Mouse (Mus musculus): ENCODE data around the gene Zdhhc5. TPM values are rescaled to one million over a fixed set of nuclear protein-coding genes. Genes with fewer than 3 reads are reported as not detected.
"Not testable (repeated sequence)": the region's sequence is repeated elsewhere in the genome, so short reads cannot be mapped to it uniquely, and the experiment has no call there.

Zdhhc5 gene
- polyA plus RNA-seq, 1 experiment: 14.6 TPM

GRCm38 (mm10) chr2:84732394-84732793 lies 17.4 kb upstream of the Zdhhc5 start:
- Histone ChIP-seq H3K27ac (ENCODE audit: control insufficient read depth, insufficient read depth, low read depth, low read length, poor library complexity) (no peak overlapping the region), H3K4me1 (ENCODE audit: control insufficient read depth, insufficient read depth, low read length) (no peaks in the 10 kb centered on the region), H3K4me3 (replicated peaks; ENCODE audit: control insufficient read depth, low read depth, low read length) (no peak overlapping the region)
- 78% methylated on average over 1 of the region's 1 CpGs for WGBS
- no peak for TF ChIP-seq POLR2A (IDR thresholded peaks at IDR 0.05; ENCODE audit: borderline replicate concordance, control insufficient read depth, low read depth, low read length)
- no peak for TF ChIP-seq CTCF (IDR thresholded peaks at IDR 0.05; ENCODE audit: control insufficient read depth, insufficient read depth, low read length)

GRCm38 (mm10) chr2:84731206-84731605 lies 16.2 kb upstream of the Zdhhc5 start:
- Histone ChIP-seq H3K4me3 (replicated peaks; ENCODE audit: control insufficient read depth, low read depth, low read length) (no peak overlapping the region), H3K4me1 (ENCODE audit: control insufficient read depth, insufficient read depth, low read length) (no peaks in the 10 kb centered on the region), H3K27ac (ENCODE audit: control insufficient read depth, insufficient read depth, low read depth, low read length, poor library complexity) (no peak overlapping the region)
- 83% methylated on average over 3 of the region's 3 CpGs for WGBS
- TF ChIP-seq CTCF (IDR thresholded peaks at IDR 0.05; ENCODE audit: control insufficient read depth, insufficient read depth, low read length) (no peak), POLR2A (IDR thresholded peaks at IDR 0.05; ENCODE audit: borderline replicate concordance, control insufficient read depth, low read depth, low read length) (no peak)

- not testable (repeated sequence) for H3K4me3 ChIP-seq (replicated peaks; ENCODE audit: control insufficient read depth, low read depth, low read length); H3K4me1 ChIP-seq (ENCODE audit: control insufficient read depth, insufficient read depth, low read length); H3K27ac ChIP-seq (ENCODE audit: control insufficient read depth, insufficient read depth, low read depth, low read length, poor library complexity)
- 80% methylated on average over 5 of the region's 5 CpGs for WGBS
Measured at GRCm38 (mm10) chr2:84728191-84728590, 13.2 kb upstream of the Zdhhc5 start.

GRCm38 (mm10) chr2:84727172-84727858 lies 12.3 kb upstream of the Zdhhc5 start, which contains the start of gene Clp1:
Gene Clp1, minus strand, starts transcription at chr2:84727350.
- TF ChIP-seq CTCF (IDR thresholded peaks at IDR 0.05; ENCODE audit: control insufficient read depth, insufficient read depth, low read length): 0 out of 2 replicates have a peak, but pooled peaks have one; percentile 16
- TF ChIP-seq POLR2A (IDR thresholded peaks at IDR 0.05; ENCODE audit: borderline replicate concordance, control insufficient read depth, low read depth, low read length): peak; percentile 90
- under 1% methylated on average over 39 of the region's 39 CpGs for WGBS
- Histone ChIP-seq H3K4me3 (replicated peaks; ENCODE audit: control insufficient read depth, low read depth, low read length) (peak within 1 kb of the TSS; percentile 90), H3K4me1 (ENCODE audit: control insufficient read depth, insufficient read depth, low read length) (no peaks in the 10 kb centered on the region), H3K27ac (ENCODE audit: control insufficient read depth, insufficient read depth, low read depth, low read length, poor library complexity) (peak within 1 kb of the TSS; percentile 94)

- WGBS: 2% methylated on average over 9 of the region's 9 CpGs
- Histone ChIP-seq H3K27ac (ENCODE audit: control insufficient read depth, insufficient read depth, low read depth, low read length, poor library complexity) (no peak overlapping the region), H3K4me1 (ENCODE audit: control insufficient read depth, insufficient read depth, low read length) (no peaks in the 10 kb centered on the region), H3K4me3 (replicated peaks; ENCODE audit: control insufficient read depth, low read depth, low read length) (peak overlapping the region; percentile 76)
- no peak for TF ChIP-seq CTCF (IDR thresholded peaks at IDR 0.05; ENCODE audit: control insufficient read depth, insufficient read depth, low read length)
- no peak for TF ChIP-seq POLR2A (IDR thresholded peaks at IDR 0.05; ENCODE audit: borderline replicate concordance, control insufficient read depth, low read depth, low read length)
Measured at GRCm38 (mm10) chr2:84726716-84727115, 11.7 kb upstream of the Zdhhc5 start.

GRCm38 (mm10) chr2:84725770-84726169 lies 10.8 kb upstream of the Zdhhc5 start:
- TF ChIP-seq POLR2A (IDR thresholded peaks at IDR 0.05; ENCODE audit: borderline replicate concordance, control insufficient read depth, low read depth, low read length) (no peak), CTCF (IDR thresholded peaks at IDR 0.05; ENCODE audit: control insufficient read depth, insufficient read depth, low read length) (no peak)
- H3K27ac ChIP-seq (ENCODE audit: control insufficient read depth, insufficient read depth, low read depth, low read length, poor library complexity): no peak overlapping the region
- H3K4me1 ChIP-seq (ENCODE audit: control insufficient read depth, insufficient read depth, low read length): no peaks in the 10 kb centered on the region
- no peak overlapping the region for H3K4me3 ChIP-seq (replicated peaks; ENCODE audit: control insufficient read depth, low read depth, low read length)
- 87% methylated on average over 10 of the region's 10 CpGs for WGBS

GRCm38 (mm10) chr2:84723856-84724255 lies 8.9 kb upstream of the Zdhhc5 start:
- WGBS: 90% methylated on average over 14 of the region's 14 CpGs
- no peak for TF ChIP-seq POLR2A (IDR thresholded peaks at IDR 0.05; ENCODE audit: borderline replicate concordance, control insufficient read depth, low read depth, low read length)
- TF ChIP-seq CTCF (IDR thresholded peaks at IDR 0.05; ENCODE audit: control insufficient read depth, insufficient read depth, low read length): no peak
- no peak overlapping the region for H3K27ac ChIP-seq (ENCODE audit: control insufficient read depth, insufficient read depth, low read depth, low read length, poor library complexity)
- H3K4me1 ChIP-seq (ENCODE audit: control insufficient read depth, insufficient read depth, low read length): no peaks in the 10 kb centered on the region
- no peak overlapping the region for H3K4me3 ChIP-seq (replicated peaks; ENCODE audit: control insufficient read depth, low read depth, low read length)

- H3K27ac ChIP-seq (ENCODE audit: control insufficient read depth, insufficient read depth, low read depth, low read length, poor library complexity): no peak overlapping the region
- H3K4me1 ChIP-seq (ENCODE audit: control insufficient read depth, insufficient read depth, low read length): no peaks in the 10 kb centered on the region; the same call in 1 of the 2 replicates
- TF ChIP-seq CTCF (IDR thresholded peaks at IDR 0.05; ENCODE audit: control insufficient read depth, insufficient read depth, low read length) (no peak), POLR2A (IDR thresholded peaks at IDR 0.05; ENCODE audit: borderline replicate concordance, control insufficient read depth, low read depth, low read length) (no peak)
- no peak overlapping the region for H3K4me3 ChIP-seq (replicated peaks; ENCODE audit: control insufficient read depth, low read depth, low read length)
- WGBS: 76% methylated on average over 3 of the region's 3 CpGs
Measured at GRCm38 (mm10) chr2:84721182-84721581, 6.2 kb upstream of the Zdhhc5 start.

- H3K27ac ChIP-seq (ENCODE audit: control insufficient read depth, insufficient read depth, low read depth, low read length, poor library complexity): no peak overlapping the region
- TF ChIP-seq POLR2A (IDR thresholded peaks at IDR 0.05; ENCODE audit: borderline replicate concordance, control insufficient read depth, low read depth, low read length) (no peak), CTCF (IDR thresholded peaks at IDR 0.05; ENCODE audit: control insufficient read depth, insufficient read depth, low read length) (no peak)
- WGBS: 90% methylated on average over 2 of the region's 2 CpGs
- H3K4me3 ChIP-seq (replicated peaks; ENCODE audit: control insufficient read depth, low read depth, low read length): no peak overlapping the region
- H3K4me1 ChIP-seq (ENCODE audit: control insufficient read depth, insufficient read depth, low read length): no peaks in the 10 kb centered on the region; the same call in 1 of the 2 replicates
Measured at GRCm38 (mm10) chr2:84720718-84721117, 5.7 kb upstream of the Zdhhc5 start.
